Mouse (Mus musculus): ENCODE measurements around the gene Naa80. TPM values are rescaled to one million over a fixed set of nuclear protein-coding genes. Genes with fewer than 3 reads are reported as not detected.

Naa80 gene
- polyA plus RNA-seq, 2 experiments, result 17.2 to 38.7 TPM

DNA sequence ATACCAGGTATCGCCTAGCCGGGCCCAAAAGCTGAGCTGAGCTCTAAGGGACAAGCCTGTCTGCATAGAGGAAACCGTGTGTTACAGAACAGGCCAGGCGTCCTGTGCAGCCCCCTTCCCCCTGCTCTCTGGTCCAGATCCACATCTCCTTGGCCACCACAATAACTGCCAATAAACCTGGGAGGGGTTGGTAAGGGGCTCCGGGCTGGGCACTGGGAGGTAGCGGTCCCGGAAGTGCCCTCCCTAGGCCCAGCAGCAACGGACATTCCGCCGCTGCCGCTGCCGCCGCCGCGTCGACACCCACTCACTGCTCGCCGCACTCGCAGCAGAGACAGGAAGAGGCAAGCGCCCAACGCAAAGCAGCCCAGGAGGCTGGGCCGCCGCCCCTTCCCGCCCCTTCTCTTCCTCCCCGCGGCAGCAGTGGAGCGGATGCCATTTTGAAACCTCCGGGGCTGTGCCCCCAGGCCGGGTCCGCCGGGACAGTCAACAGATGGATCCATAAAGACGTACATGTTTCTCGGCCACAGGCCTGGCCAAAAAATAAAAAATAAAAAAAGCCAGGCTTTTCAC is 54.5 kb downstream of the Naa80 start:
- Histone ChIP-seq H3K4me2 (replicated peaks; ENCODE audit: low read depth, low read length, severe bottlenecking) (peak overlapping the region; percentile 99), H3K4me3 (replicated peaks; ENCODE audit: low read length) (peak overlapping the region; percentile 70), H3K4me1 (ENCODE audit: control insufficient read depth, insufficient read depth, low read length) (peaks cover 53% of the 10 kb centered on the region), H3K27me3 (ENCODE audit: control insufficient read depth, insufficient read depth, low read length) (no peaks in the 10 kb centered on the region), H3K9me3 (ENCODE audit: control insufficient read depth, low read length) (no peaks in the 10 kb centered on the region), H3K9ac (ENCODE audit: low read depth, low read length, severe bottlenecking) (peak overlapping the region; percentile 89), H3K27ac (replicated peaks; ENCODE audit: low read depth, low read length) (peak overlapping the region; percentile 87), H3K36me3 (ENCODE audit: control insufficient read depth, insufficient read depth, low read length) (peaks cover 9% of the 10 kb centered on the region; the same call in 1 of the 2 replicates)
- ATAC-seq (ENCODE audit: low FRiP score, low read depth) (peak; percentile 32), DNase-seq (ENCODE audit: low spot score) (peak; percentile 75)
- no peak for TF ChIP-seq POLR2A (IDR thresholded peaks at IDR 0.05; ENCODE audit: borderline replicate concordance, extremely low read depth, insufficient read depth, insufficient read length)
- 2% methylated on average over 33 of the region's 33 CpGs for WGBS

Other genes with a start within 250 kb of the Naa80 start
- gene Hemk1, start 240.5 kb upstream of the Naa80 start, polyA plus RNA-seq (2012; rRNA removed), result 24.9 and 32.9 TPM in 2 replicates
- gene Hemk1, start 240.5 kb upstream of the Naa80 start, polyA plus RNA-seq (2014; fragmentation: Nextera tagmentation; extraction: Ambion mirVana), result 12.2 and 12.8 TPM in 2 replicates
- gene 6430571L13Rik, start 238.3 kb upstream of the Naa80 start, polyA plus RNA-seq (2012; rRNA removed), result 1.0 and 1.1 TPM in 2 replicates
- 0.39 and 0.56 TPM in 2 replicates for gene 6430571L13Rik, start 238.3 kb upstream of the Naa80 start, polyA plus RNA-seq (2014; fragmentation: Nextera tagmentation; extraction: Ambion mirVana)
- 9.3 and 13.6 TPM in 2 replicates for gene Cacna2d2, start 179.3 kb upstream of the Naa80 start, polyA plus RNA-seq (2012; rRNA removed)
- 0.29 and 0.57 TPM in 2 replicates for gene Cacna2d2, start 179.3 kb upstream of the Naa80 start, polyA plus RNA-seq (2014; fragmentation: Nextera tagmentation; extraction: Ambion mirVana)
- 34.9 and 41.3 TPM in 2 replicates for gene Tmem115, start 44.9 kb upstream of the Naa80 start, polyA plus RNA-seq (2012; rRNA removed)
- 54.1 and 58.8 TPM in 2 replicates for gene Tmem115, start 44.9 kb upstream of the Naa80 start, polyA plus RNA-seq (2014; fragmentation: Nextera tagmentation; extraction: Ambion mirVana)
- 19.8 and 27.2 TPM in 2 replicates for gene Cyb561d2, start 36.7 kb upstream of the Naa80 start, polyA plus RNA-seq (2012; rRNA removed)
- gene Cyb561d2, start 36.7 kb upstream of the Naa80 start, polyA plus RNA-seq (2014; fragmentation: Nextera tagmentation; extraction: Ambion mirVana), result 21.4 and 25.9 TPM in 2 replicates
- gene Nprl2, start 36.7 kb upstream of the Naa80 start, polyA plus RNA-seq (2012; rRNA removed), result 52.7 and 59.2 TPM in 2 replicates
- gene Nprl2, start 36.7 kb upstream of the Naa80 start, polyA plus RNA-seq (2014; fragmentation: Nextera tagmentation; extraction: Ambion mirVana), result 37.6 and 38.6 TPM in 2 replicates
- gene Zmynd10, start 31.6 kb upstream of the Naa80 start, polyA plus RNA-seq (2012; rRNA removed), result 0.76 and 1.4 TPM in 2 replicates
- 1.2 TPM in 1 of 2 replicates, not detected in the other for gene Zmynd10, start 31.6 kb upstream of the Naa80 start, polyA plus RNA-seq (2014; fragmentation: Nextera tagmentation; extraction: Ambion mirVana)
- 74.7 and 78.4 TPM in 2 replicates for gene Rassf1, start 27.3 kb upstream of the Naa80 start, polyA plus RNA-seq (2012; rRNA removed)
- gene Rassf1, start 27.3 kb upstream of the Naa80 start, polyA plus RNA-seq (2014; fragmentation: Nextera tagmentation; extraction: Ambion mirVana), result 67.6 and 73.2 TPM in 2 replicates
- 35.8 and 43.3 TPM in 2 replicates for gene Tusc2, start 15.6 kb upstream of the Naa80 start, polyA plus RNA-seq (2012; rRNA removed)
- 42.1 and 43.0 TPM in 2 replicates for gene Tusc2, start 15.6 kb upstream of the Naa80 start, polyA plus RNA-seq (2014; fragmentation: Nextera tagmentation; extraction: Ambion mirVana)
- gene Hyal2, start 10.9 kb upstream of the Naa80 start, polyA plus RNA-seq (2012; rRNA removed), result 68.0 and 88.8 TPM in 2 replicates
- 123 and 130 TPM in 2 replicates for gene Hyal2, start 10.9 kb upstream of the Naa80 start, polyA plus RNA-seq (2014; fragmentation: Nextera tagmentation; extraction: Ambion mirVana)
- gene Hyal1, start 2.0 kb upstream of the Naa80 start, polyA plus RNA-seq (2012; rRNA removed), result 11.1 TPM in 2 replicates
- 6.9 and 8.5 TPM in 2 replicates for gene Hyal1, start 2.0 kb upstream of the Naa80 start, polyA plus RNA-seq (2014; fragmentation: Nextera tagmentation; extraction: Ambion mirVana)
- gene Hyal3, start 1.9 kb downstream of the Naa80 start, polyA plus RNA-seq (2012; rRNA removed), result 1.4 and 1.9 TPM in 2 replicates
- gene Hyal3, start 1.9 kb downstream of the Naa80 start, polyA plus RNA-seq (2014; fragmentation: Nextera tagmentation; extraction: Ambion mirVana), result 1.2 and 1.5 TPM in 2 replicates
- 57.3 and 62.6 TPM in 2 replicates for gene Ifrd2, start 8.8 kb downstream of the Naa80 start, polyA plus RNA-seq (2012; rRNA removed)
- 55.0 and 56.3 TPM in 2 replicates for gene Ifrd2, start 8.8 kb downstream of the Naa80 start, polyA plus RNA-seq (2014; fragmentation: Nextera tagmentation; extraction: Ambion mirVana)
- gene Sema3b, start 30.3 kb downstream of the Naa80 start, polyA plus RNA-seq (2012; rRNA removed), result 23.2 and 23.7 TPM in 2 replicates
- gene Sema3b, start 30.3 kb downstream of the Naa80 start, polyA plus RNA-seq (2014; fragmentation: Nextera tagmentation; extraction: Ambion mirVana), result 7.7 and 11.2 TPM in 2 replicates
- gene Gnai2, start 56.5 kb downstream of the Naa80 start, polyA plus RNA-seq (2012; rRNA removed), result 496 and 627 TPM in 2 replicates
- 392 and 411 TPM in 2 replicates for gene Gnai2, start 56.5 kb downstream of the Naa80 start, polyA plus RNA-seq (2014; fragmentation: Nextera tagmentation; extraction: Ambion mirVana)
- 22.4 and 31.8 TPM in 2 replicates for gene Slc38a3, start 90.6 kb downstream of the Naa80 start, polyA plus RNA-seq (2012; rRNA removed)
- 3.7 and 6.0 TPM in 2 replicates for gene Slc38a3, start 90.6 kb downstream of the Naa80 start, polyA plus RNA-seq (2014; fragmentation: Nextera tagmentation; extraction: Ambion mirVana)
- 0.28 and 0.44 TPM in 2 replicates for gene Gnat1, start 100.8 kb downstream of the Naa80 start, polyA plus RNA-seq (2012; rRNA removed)
- gene Gnat1, start 100.8 kb downstream of the Naa80 start, polyA plus RNA-seq (2014; fragmentation: Nextera tagmentation; extraction: Ambion mirVana), result 0.55 and 0.57 TPM in 2 replicates
- gene Sema3f, start 131.6 kb downstream of the Naa80 start, polyA plus RNA-seq (2012; rRNA removed), result 228 and 332 TPM in 2 replicates
- gene Sema3f, start 131.6 kb downstream of the Naa80 start, polyA plus RNA-seq (2014; fragmentation: Nextera tagmentation; extraction: Ambion mirVana), result 48.8 and 55.6 TPM in 2 replicates
- 185 and 196 TPM in 2 replicates for gene Rbm5, start 192.1 kb downstream of the Naa80 start, polyA plus RNA-seq (2012; rRNA removed)
- 163 and 181 TPM in 2 replicates for gene Rbm5, start 192.1 kb downstream of the Naa80 start, polyA plus RNA-seq (2014; fragmentation: Nextera tagmentation; extraction: Ambion mirVana)